Mouse (Mus musculus) myocyte (in vitro differentiated cells): ENCODE measurements around the gene Fdx1l.

ENCODE experiments used
- CEBPB ChIP-seq: IDR thresholded peaks from 2 replicates; pipeline ENCODE4 v1.6.1; 2011; ENCODE audit warnings: mild to moderate bottlenecking, moderate library complexity; ENCODE audit not compliant: poor library complexity, insufficient read depth, severe bottlenecking
- E2F4 ChIP-seq: IDR thresholded peaks from one replicate; pipeline ENCODE4 v1.6.1; 2011; ENCODE audit warnings: mild to moderate bottlenecking, control low read depth, moderate library complexity; ENCODE audit not compliant: insufficient read depth
- MAX ChIP-seq: IDR thresholded peaks from one replicate; pipeline ENCODE4 v1.6.1; 2011; ENCODE audit warnings: low read depth, mild to moderate bottlenecking, control low read depth
- MYOD1 ChIP-seq, 3 experiments: IDR thresholded peaks; one replicate each; pipeline ENCODE4 v1.6.1; 2011; ENCODE audit warnings: control low read depth in 2 of 3, low read depth in 2 of 3, mild to moderate bottlenecking in 2 of 3, moderate library complexity in 1 of 3; ENCODE audit not compliant: insufficient read length in 2 of 3, control insufficient read depth in 1 of 3
- MYOG ChIP-seq, 3 experiments: IDR thresholded peaks; one replicate each; pipeline ENCODE4 v1.6.1; 2011; ENCODE audit warnings: control low read depth in 2 of 3, low read depth in 2 of 3, mild to moderate bottlenecking in 2 of 3; ENCODE audit not compliant: insufficient read length in 2 of 3, control insufficient read depth in 1 of 3, insufficient read depth in 1 of 3
- POLR2A ChIP-seq: IDR thresholded peaks from one replicate; pipeline ENCODE4 v1.6.1; 2011; ENCODE audit warnings: low read depth, mild to moderate bottlenecking, control low read depth, moderate library complexity; ENCODE audit not compliant: insufficient read length
- POLR2AphosphoS2 ChIP-seq: IDR thresholded peaks from one replicate; pipeline ENCODE4 v1.6.1; 2011; ENCODE audit warnings: low read depth, control low read depth; ENCODE audit not compliant: insufficient read length
- REST ChIP-seq: IDR thresholded peaks from one replicate; pipeline ENCODE4 v1.6.1; 2011; ENCODE audit warnings: mild to moderate bottlenecking, control low read depth, moderate library complexity; ENCODE audit not compliant: insufficient read depth, insufficient read length
- SRF ChIP-seq: IDR thresholded peaks from one replicate; pipeline ENCODE4 v1.6.1; 2011; ENCODE audit warnings: low read depth; ENCODE audit not compliant: control insufficient read depth, insufficient read length
- TCF12 ChIP-seq: IDR thresholded peaks from one replicate; pipeline ENCODE4 v1.6.1; 2011; ENCODE audit warnings: mild to moderate bottlenecking, control low read depth; ENCODE audit not compliant: poor library complexity, insufficient read depth, severe bottlenecking
- TCF3 ChIP-seq: IDR thresholded peaks from one replicate; pipeline ENCODE4 v1.6.1; 2011; ENCODE audit warnings: low read depth, control low read depth; ENCODE audit not compliant: insufficient read length
- USF1 ChIP-seq: IDR thresholded peaks from one replicate; pipeline ENCODE4 v1.6.1; 2011; ENCODE audit warnings: low read depth, mild to moderate bottlenecking, control low read depth, moderate library complexity

- TF ChIP-seq POLR2A: no peak
- no peak for TF ChIP-seq MYOD1 (IDR thresholded peaks at IDR 0.05; ENCODE audit: control insufficient read depth in 1 of 3, insufficient read length in 2 of 3, low read depth in 2 of 3)
- no peak for TF ChIP-seq E2F4
- no peak for TF ChIP-seq USF1
- no peak for TF ChIP-seq MYOG (IDR thresholded peaks at IDR 0.05; ENCODE audit: control insufficient read depth in 1 of 3, insufficient read depth in 1 of 3, insufficient read length in 2 of 3, low read depth in 2 of 3)
- no peak for TF ChIP-seq TCF12
- no peak for TF ChIP-seq MAX
- no peak for TF ChIP-seq REST
- no peak for TF ChIP-seq CEBPB
- TF ChIP-seq POLR2AphosphoS2: no peak
- TF ChIP-seq SRF: no peak
- TF ChIP-seq TCF3: no peak
Observed at GRCm38 (mm10) chr9:21062928-21063327, 10.5 kb downstream of the Fdx1l start.
